Mouse (Mus musculus): Measurements from ENCODE around the gene Ntng2.
A peak's percentile ranks its signal among the peaks of the same experiment; 100 is the strongest.

Ntng2 gene

GRCm38 (mm10) chr2:29252599-29253204, at the start of gene Ntng2:
Gene Ntng2 (minus strand): TSS chr2:29253005.
- peak; percentile 52 for DNase-seq (ENCODE audit: low read depth, low spot score)
- no peaks in the 10 kb centered on the region for H3K36me3 ChIP-seq (ENCODE audit: control insufficient read depth, insufficient read depth, low read length, poor library complexity, severe bottlenecking)
- peaks cover 2% of the 10 kb centered on the region; the same call in 1 of the 2 replicates for H3K27me3 ChIP-seq (ENCODE audit: control insufficient read depth, insufficient read depth, low read length, poor library complexity, severe bottlenecking)

DNA sequence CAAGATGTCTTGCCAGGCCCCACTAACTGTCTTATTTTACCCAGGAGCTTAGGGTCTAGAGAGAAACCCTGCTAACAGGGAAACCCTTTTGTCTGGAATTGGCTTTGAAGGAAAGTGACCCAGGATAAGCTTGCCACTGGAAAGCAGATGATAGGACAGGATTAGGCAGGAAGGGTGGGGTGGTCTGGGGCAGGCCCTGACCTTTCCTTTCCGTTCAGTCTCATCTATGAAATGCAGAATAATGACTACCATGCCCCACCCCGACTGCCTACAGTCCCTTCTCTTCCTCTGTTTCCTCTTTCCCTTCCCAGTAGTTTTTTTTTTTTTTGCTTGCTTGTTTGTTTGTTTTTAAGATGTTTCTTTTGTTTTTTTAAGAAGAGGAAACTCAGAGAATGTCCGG, 42.8 kb upstream of the Ntng2 start:
- H3K36me3 ChIP-seq (ENCODE audit: control insufficient read depth, insufficient read depth, low read length, poor library complexity, severe bottlenecking): no peaks in the 10 kb centered on the region
- no peak for DNase-seq (ENCODE audit: low read depth, low spot score)
- H3K27me3 ChIP-seq (ENCODE audit: control insufficient read depth, insufficient read depth, low read length, poor library complexity, severe bottlenecking): no peaks in the 10 kb centered on the region

DNA sequence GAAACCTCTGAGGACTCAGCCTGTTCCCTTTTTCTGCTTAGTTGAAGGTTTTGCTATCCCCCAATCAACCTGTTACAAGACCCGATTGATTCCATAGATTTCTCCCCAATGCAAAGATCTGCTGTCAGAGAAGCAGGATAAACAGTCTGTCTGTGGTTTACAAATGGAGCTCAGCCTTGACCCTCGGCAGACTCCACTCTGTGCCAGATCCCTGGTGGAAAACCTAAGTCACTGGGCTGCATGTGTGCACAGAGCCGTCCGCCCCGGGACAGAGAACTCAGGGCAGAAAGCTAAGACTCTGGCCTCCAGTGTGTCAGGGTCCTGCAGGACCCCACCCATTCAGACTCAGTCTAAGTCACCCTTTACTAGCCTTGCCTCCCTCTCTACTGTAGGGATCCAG, 34.8 kb upstream of the Ntng2 start:
- Histone ChIP-seq H3K36me3 (ENCODE audit: control insufficient read depth, insufficient read depth, low read length, poor library complexity, severe bottlenecking) (no peaks in the 10 kb centered on the region), H3K27me3 (ENCODE audit: control insufficient read depth, insufficient read depth, low read length, poor library complexity, severe bottlenecking) (no peaks in the 10 kb centered on the region)
- no peak for DNase-seq (ENCODE audit: low read depth, low spot score)

GRCm38 (mm10) chr2:29277703-29278121, 24.9 kb upstream of the Ntng2 start:
- DNase-seq (ENCODE audit: low read depth, low spot score): no peak
- H3K36me3 ChIP-seq (ENCODE audit: control insufficient read depth, insufficient read depth, low read length, poor library complexity, severe bottlenecking): no peaks in the 10 kb centered on the region
- no peaks in the 10 kb centered on the region for H3K27me3 ChIP-seq (ENCODE audit: control insufficient read depth, insufficient read depth, low read length, poor library complexity, severe bottlenecking)

DNA sequence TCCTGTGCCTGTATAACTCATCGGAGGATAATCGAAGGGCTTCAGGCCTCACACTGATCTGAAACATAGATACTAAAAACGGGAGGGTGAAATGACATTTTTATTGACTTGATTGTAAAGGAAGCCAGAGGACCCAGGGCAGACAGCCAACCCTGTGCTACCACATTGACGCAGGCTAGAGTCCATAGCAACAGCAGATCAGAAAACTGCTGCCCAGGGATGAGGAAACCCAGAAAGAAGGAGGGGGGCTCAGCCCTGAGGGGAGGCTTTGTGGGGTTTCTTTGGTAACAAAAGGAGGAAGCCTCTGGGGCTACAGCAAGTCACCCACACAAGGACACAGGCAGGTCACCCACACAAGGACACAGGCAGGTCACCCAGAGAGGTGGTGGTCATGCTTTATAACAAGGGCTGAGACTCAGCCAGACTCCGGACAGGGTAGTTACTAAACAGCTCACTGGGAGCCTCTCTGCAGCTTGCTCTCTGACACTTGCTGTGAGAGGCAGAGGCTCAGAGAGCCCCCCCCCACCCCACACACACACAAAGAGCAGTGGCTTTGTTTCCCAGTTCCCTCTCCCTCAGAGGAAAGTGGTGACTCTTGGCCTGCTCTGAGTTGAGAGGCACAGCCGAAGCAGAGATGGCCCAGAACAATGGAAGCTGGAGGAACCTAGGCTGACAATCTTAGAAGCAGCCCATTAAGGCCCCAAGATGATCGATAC, 19.2 kb upstream of the Ntng2 start:
- DNase-seq (ENCODE audit: low read depth, low spot score): no peak
- Histone ChIP-seq H3K27me3 (ENCODE audit: control insufficient read depth, insufficient read depth, low read length, poor library complexity, severe bottlenecking) (no peaks in the 10 kb centered on the region), H3K36me3 (ENCODE audit: control insufficient read depth, insufficient read depth, low read length, poor library complexity, severe bottlenecking) (no peaks in the 10 kb centered on the region)

GRCm38 (mm10) chr2:29271098-29271497, 18.3 kb upstream of the Ntng2 start:
- no peaks in the 10 kb centered on the region for H3K27me3 ChIP-seq (ENCODE audit: control insufficient read depth, insufficient read depth, low read length, poor library complexity, severe bottlenecking)
- no peak for DNase-seq (ENCODE audit: low read depth, low spot score)
- H3K36me3 ChIP-seq (ENCODE audit: control insufficient read depth, insufficient read depth, low read length, poor library complexity, severe bottlenecking): no peaks in the 10 kb centered on the region

GRCm38 (mm10) chr2:29266810-29267209, 14.0 kb upstream of the Ntng2 start:
- no peaks in the 10 kb centered on the region for H3K27me3 ChIP-seq (ENCODE audit: control insufficient read depth, insufficient read depth, low read length, poor library complexity, severe bottlenecking)
- DNase-seq (ENCODE audit: low read depth, low spot score): no peak
- H3K36me3 ChIP-seq (ENCODE audit: control insufficient read depth, insufficient read depth, low read length, poor library complexity, severe bottlenecking): no peaks in the 10 kb centered on the region

GRCm38 (mm10) chr2:29262436-29262915, 9.7 kb upstream of the Ntng2 start:
- Histone ChIP-seq H3K27me3 (ENCODE audit: control insufficient read depth, insufficient read depth, low read length, poor library complexity, severe bottlenecking) (no peaks in the 10 kb centered on the region), H3K36me3 (ENCODE audit: control insufficient read depth, insufficient read depth, low read length, poor library complexity, severe bottlenecking) (no peaks in the 10 kb centered on the region)
- no peak for DNase-seq (ENCODE audit: low read depth, low spot score)

GRCm38 (mm10) chr2:29261126-29261525, 8.3 kb upstream of the Ntng2 start:
- peak; percentile 6 for DNase-seq (ENCODE audit: low read depth, low spot score)
- Histone ChIP-seq H3K36me3 (ENCODE audit: control insufficient read depth, insufficient read depth, low read length, poor library complexity, severe bottlenecking) (no peaks in the 10 kb centered on the region), H3K27me3 (ENCODE audit: control insufficient read depth, insufficient read depth, low read length, poor library complexity, severe bottlenecking) (no peaks in the 10 kb centered on the region)

- peaks cover 2% of the 10 kb centered on the region; the same call in 1 of the 2 replicates for H3K27me3 ChIP-seq (ENCODE audit: control insufficient read depth, insufficient read depth, low read length, poor library complexity, severe bottlenecking)
- peak; percentile 28 for DNase-seq (ENCODE audit: low read depth, low spot score)
- H3K36me3 ChIP-seq (ENCODE audit: control insufficient read depth, insufficient read depth, low read length, poor library complexity, severe bottlenecking): no peaks in the 10 kb centered on the region
Observed at GRCm38 (mm10) chr2:29253205-29253865, 530 bp upstream of the Ntng2 start.

DNA sequence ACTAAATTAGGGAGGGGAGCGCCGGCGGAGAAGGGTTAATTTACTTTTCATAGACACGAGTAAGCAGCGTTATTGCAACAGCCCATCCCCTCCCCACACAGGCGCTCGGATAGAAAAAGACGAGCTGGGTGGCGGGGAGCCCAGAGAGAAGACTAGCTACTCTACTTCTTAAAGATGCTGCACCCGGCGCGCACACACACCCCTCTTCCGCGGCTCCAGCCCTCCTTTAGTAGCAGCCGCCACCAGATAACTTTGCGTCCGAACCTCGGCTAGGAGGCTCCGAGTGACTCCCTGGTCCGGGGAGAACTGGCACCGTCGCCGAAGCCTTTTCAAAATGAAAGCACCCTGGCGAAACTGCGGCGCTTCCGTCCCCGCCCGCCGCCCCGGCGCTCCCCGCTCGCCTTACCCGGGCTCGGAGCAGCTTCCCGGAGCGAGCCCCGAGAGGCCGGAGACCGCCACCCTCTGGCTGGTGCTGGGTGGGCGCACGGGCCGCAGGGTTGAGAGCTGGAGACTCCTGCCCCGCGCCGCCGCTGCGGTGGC, 676 bp downstream of the Ntng2 start:
- DNase-seq (ENCODE audit: low read depth, low spot score): peak; percentile 44
- Histone ChIP-seq H3K27me3 (ENCODE audit: control insufficient read depth, insufficient read depth, low read length, poor library complexity, severe bottlenecking) (peaks cover 2% of the 10 kb centered on the region; the same call in 1 of the 2 replicates), H3K36me3 (ENCODE audit: control insufficient read depth, insufficient read depth, low read length, poor library complexity, severe bottlenecking) (no peaks in the 10 kb centered on the region)

GRCm38 (mm10) chr2:29251095-29252058, 1.4 kb downstream of the Ntng2 start:
- Histone ChIP-seq H3K36me3 (ENCODE audit: control insufficient read depth, insufficient read depth, low read length, poor library complexity, severe bottlenecking) (no peaks in the 10 kb centered on the region), H3K27me3 (ENCODE audit: control insufficient read depth, insufficient read depth, low read length, poor library complexity, severe bottlenecking) (peaks cover 2% of the 10 kb centered on the region; the same call in 1 of the 2 replicates)
- peak; percentile 42 for DNase-seq (ENCODE audit: low read depth, low spot score)

- Histone ChIP-seq H3K27me3 (ENCODE audit: control insufficient read depth, insufficient read depth, low read length, poor library complexity, severe bottlenecking) (peaks cover 2% of the 10 kb centered on the region; the same call in 1 of the 2 replicates), H3K36me3 (ENCODE audit: control insufficient read depth, insufficient read depth, low read length, poor library complexity, severe bottlenecking) (no peaks in the 10 kb centered on the region)
- DNase-seq (ENCODE audit: low read depth, low spot score): peak; percentile 6
Observed at GRCm38 (mm10) chr2:29250263-29251094, 2.3 kb downstream of the Ntng2 start.
